Mouse (Mus musculus) lung, embryonic 16.5 days (tissue): ENCODE results near the gene Ankrd11. TPM values are rescaled to one million over a fixed set of nuclear protein-coding genes. Genes with fewer than 3 reads are reported as not detected.

Experiments
- ATAC-seq: fragments of 200-750 bp; cut with Nextera tagmentation; 2 replicates; pipeline ENCODE4 v1.8.0; 2017; ENCODE audit warnings: low read depth, mild to moderate bottlenecking, moderate library complexity
- H3K27ac ChIP-seq: fragments of 300-500 bp; sonication (generic); 2 replicates; pipeline ENCODE4 v1.5.1; 2014; ENCODE audit warnings: mild to moderate bottlenecking, control low read depth, low read length
- H3K27me3 ChIP-seq: fragments of 300-500 bp; sonication (generic); 2 replicates; pipeline ENCODE4 v1.6.1; 2014; ENCODE audit warnings: low read depth, low read length, mixed read lengths; ENCODE audit not compliant: control insufficient read depth, insufficient read depth
- H3K36me3 ChIP-seq: fragments of 300-500 bp; sonication (generic); 2 replicates; pipeline ENCODE4 v1.6.1; 2014; ENCODE audit warnings: low read length; ENCODE audit not compliant: control insufficient read depth, insufficient read depth
- H3K4me1 ChIP-seq: fragments of 300-500 bp; sonication (generic); replicated peaks from 2 replicates; pipeline ENCODE4 v1.6.1; 2014; ENCODE audit warnings: low read length, mixed read lengths; ENCODE audit not compliant: control insufficient read depth, insufficient read depth
- H3K4me2 ChIP-seq: fragments of 300-500 bp; sonication (generic); 2 replicates; pipeline ENCODE4 v1.6.1; 2014; ENCODE audit warnings: low read depth, low read length, control low read depth
- H3K4me3 ChIP-seq: fragments of 300-500 bp; sonication (generic); 2 replicates; pipeline ENCODE4 v1.5.1; 2014; ENCODE audit warnings: mild to moderate bottlenecking, low read length, control low read depth
- H3K9ac ChIP-seq: fragments of 300-500 bp; sonication (generic); 2 replicates; pipeline ENCODE4 v1.6.1; 2014; ENCODE audit warnings: low read length, control low read depth
- H3K9me3 ChIP-seq: fragments of 300-500 bp; sonication (generic); 2 replicates; pipeline ENCODE4 v1.6.1; 2016; ENCODE audit warnings: low read length; ENCODE audit not compliant: control insufficient read depth
- WGBS: fragments of 180-500 bp; shearing (Covaris S2); extraction: QIAGEN DNeasy Blood & Tissue Kit; methylation state at CpG from one replicate; pipeline ENCODE4 v1.1.7; 2014; 5-methylcytosine and 5-hydroxymethylcytosine counted together
- polyA plus RNA-seq: library from polyadenylated mRNA; unstranded; fragments of >200 nt; fragmentation: Nextera tagmentation; extraction: Ambion mirVana; gene quantifications from 2 replicates; pipeline ENCODE4 v1.2.1, GENCODE M21; 2015

The Ankrd11 gene
- polyA plus RNA-seq, 1 experiment from 2014 or later, result 23.9 TPM

DNA sequence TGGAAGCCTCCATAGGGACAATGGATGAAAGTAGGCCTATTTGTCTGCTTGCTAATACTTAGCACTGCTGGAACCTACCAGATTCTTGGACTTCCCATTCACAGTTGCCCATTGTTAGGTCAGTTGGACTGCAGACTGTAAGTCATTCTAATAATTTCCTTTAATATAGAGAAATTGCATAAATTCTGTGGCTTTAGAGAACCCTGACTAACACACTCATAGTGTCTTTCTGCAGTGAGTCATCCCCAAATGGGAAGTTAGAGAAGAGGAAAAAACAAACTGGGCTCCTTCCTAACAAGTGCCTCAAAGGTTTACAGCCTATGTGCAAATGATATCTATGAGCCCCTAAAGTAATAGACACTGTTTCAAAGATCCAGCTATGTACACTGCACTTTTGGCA lies 108.1 kb downstream of the Ankrd11 start:
- H3K9me3 ChIP-seq, result no peaks in the 10 kb centered on the region
- ATAC-seq, result no peak

DNA sequence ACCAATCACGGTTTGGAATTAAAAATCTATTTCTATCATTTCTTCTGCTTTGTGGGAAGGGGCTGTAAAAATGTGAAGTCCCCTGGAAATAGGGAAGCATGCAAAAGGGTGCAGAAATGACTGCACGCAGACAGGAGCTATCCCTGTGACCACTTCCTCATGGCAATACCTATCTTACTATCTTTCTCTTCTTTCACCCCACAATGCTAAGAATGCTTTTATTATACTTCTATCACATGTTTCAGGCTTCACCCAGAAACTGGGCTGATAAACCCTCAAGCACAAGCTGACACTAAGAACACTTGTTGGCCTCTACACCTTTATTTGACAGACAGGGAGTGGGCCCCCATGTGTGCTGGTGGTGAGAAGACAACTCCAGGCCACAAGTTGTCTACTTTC lies 109.5 kb downstream of the Ankrd11 start:
- no peaks in the 10 kb centered on the region for H3K36me3 ChIP-seq
- H3K4me2 ChIP-seq, result no peak overlapping the region
- no peaks in the 10 kb centered on the region for H3K9me3 ChIP-seq
- 69% methylated on average over 2 of the region's 2 CpGs for WGBS
- no peaks in the 10 kb centered on the region for H3K27me3 ChIP-seq
- H3K4me1 ChIP-seq, result peaks cover 20% of the 10 kb centered on the region; the same call in 1 of the 2 replicates
- no peak overlapping the region for H3K27ac ChIP-seq
- no peak overlapping the region for H3K4me3 ChIP-seq
- no peak for ATAC-seq
- H3K9ac ChIP-seq, result no peak overlapping the region

More for the DNA sequence above, 108.1 kb downstream of the Ankrd11 start:
- Histone ChIP-seq H3K9ac (no peak overlapping the region), H3K27me3 (no peaks in the 10 kb centered on the region), H3K36me3 (no peaks in the 10 kb centered on the region), H3K4me2 (no peak overlapping the region), H3K4me1 (peaks cover 33% of the 10 kb centered on the region; the same call in 1 of the 2 replicates), H3K4me3 (no peak overlapping the region), H3K27ac (no peak overlapping the region)

DNA sequence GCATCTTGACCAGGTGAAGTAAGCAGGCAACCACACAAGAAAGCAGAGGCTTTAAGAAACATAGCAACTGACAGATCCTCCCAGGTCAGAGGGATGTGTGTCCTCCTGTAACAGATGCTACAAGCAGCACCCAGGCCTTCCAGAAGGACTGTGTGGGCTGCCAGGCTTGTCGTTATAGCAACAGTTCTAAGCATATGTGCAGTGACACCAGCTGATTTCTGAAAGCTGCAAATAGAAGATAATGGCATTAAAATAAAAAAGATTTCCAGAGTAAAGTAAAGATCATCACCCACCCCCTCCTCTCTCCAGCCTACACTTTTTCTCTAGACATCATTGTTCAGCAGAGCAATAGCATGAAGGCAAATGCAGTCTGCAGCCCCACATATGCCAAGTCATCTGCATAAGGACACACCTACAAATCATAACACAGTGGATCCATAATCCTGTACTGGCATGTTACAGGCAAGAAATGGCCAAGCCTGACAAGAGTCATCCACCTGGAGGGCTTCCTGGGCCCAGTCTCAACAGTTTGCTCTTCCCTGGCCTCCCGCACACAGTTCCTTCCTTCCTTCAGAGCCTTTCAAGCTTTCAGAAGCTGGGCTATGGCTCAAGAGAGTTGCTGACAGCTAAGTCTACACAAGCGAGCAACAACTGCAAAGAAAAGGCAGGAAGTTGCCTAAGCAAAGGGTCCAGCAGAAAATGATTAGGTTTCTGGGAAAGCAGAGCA lies 110.1 kb downstream of the Ankrd11 start:
- H3K27me3 ChIP-seq, result no peaks in the 10 kb centered on the region
- no peak overlapping the region for H3K4me2 ChIP-seq
- no peak overlapping the region for H3K9ac ChIP-seq
- H3K9me3 ChIP-seq, result no peaks in the 10 kb centered on the region
- WGBS, result 45% methylated on average over 3 of the region's 3 CpGs
- no peak overlapping the region for H3K4me3 ChIP-seq
- ATAC-seq, result no peak
- H3K4me1 ChIP-seq, result peaks cover 17% of the 10 kb centered on the region; the same call in 1 of the 2 replicates
- no peak overlapping the region for H3K27ac ChIP-seq
- no peaks in the 10 kb centered on the region for H3K36me3 ChIP-seq

DNA sequence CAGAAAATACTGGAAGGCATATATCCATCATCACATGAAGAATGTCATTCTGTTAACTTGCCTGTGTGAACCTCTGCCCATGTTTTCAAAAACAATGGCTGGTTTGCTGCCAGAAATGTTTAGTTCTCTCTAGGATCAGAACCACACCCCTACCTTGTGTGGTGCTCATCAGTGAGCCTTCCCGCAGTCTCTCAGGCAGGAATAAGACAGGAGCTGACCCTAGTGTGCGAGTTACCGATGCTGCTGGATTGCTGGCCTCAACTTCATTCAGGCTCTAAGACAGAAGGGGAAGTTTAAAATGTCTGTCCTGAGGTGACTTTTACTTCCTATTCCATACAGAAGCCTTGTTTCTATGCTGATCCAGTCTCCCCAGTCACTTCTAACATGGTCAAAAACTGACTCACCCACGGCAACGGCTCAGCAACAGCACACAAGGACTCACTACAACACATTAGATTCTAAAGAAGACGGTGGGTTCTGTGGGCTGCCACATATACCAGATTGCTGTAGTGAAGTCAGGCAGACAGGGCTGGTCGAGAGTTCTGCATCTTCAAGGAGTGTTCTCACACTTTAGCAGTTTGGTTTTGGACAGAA lies 113.3 kb downstream of the Ankrd11 start:
- H3K4me2 ChIP-seq, result no peak overlapping the region
- no peaks in the 10 kb centered on the region for H3K36me3 ChIP-seq
- H3K9ac ChIP-seq, result no peak overlapping the region
- no peak for ATAC-seq
- WGBS, result 77% methylated on average over 7 of the region's 7 CpGs
- H3K27me3 ChIP-seq, result no peaks in the 10 kb centered on the region
- peaks cover 3% of the 10 kb centered on the region; the same call in 1 of the 2 replicates for H3K4me1 ChIP-seq
- H3K9me3 ChIP-seq, result no peaks in the 10 kb centered on the region
- H3K27ac ChIP-seq, result no peak overlapping the region
- H3K4me3 ChIP-seq, result no peak overlapping the region

DNA sequence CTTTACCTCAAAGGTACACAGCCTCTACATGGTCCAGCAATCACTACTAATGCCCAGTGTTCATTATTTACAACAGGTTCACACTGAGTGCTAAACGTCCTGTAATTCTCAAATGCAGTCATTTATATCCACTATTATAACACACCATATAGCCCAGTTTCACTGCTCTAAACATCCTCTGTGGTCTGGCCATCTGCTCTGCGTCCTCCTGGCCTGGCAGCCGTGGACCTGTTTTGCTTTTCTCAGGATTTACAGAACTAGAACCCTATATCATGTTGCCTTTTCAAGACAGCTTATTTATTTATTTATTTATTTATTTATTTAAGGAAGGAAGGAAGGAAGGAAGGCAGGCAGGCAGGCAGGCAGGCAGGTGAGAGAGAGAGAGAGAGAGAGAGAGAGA lies 114.2 kb downstream of the Ankrd11 start:
- H3K36me3 ChIP-seq, result no peaks in the 10 kb centered on the region
- H3K4me2 ChIP-seq, result no peak overlapping the region
- no peak overlapping the region for H3K4me3 ChIP-seq
- no peaks in the 10 kb centered on the region for H3K27me3 ChIP-seq
- H3K4me1 ChIP-seq, result peaks cover 3% of the 10 kb centered on the region; the same call in 1 of the 2 replicates
- 73% methylated on average over 3 of the region's 3 CpGs for WGBS
- no peaks in the 10 kb centered on the region for H3K9me3 ChIP-seq
- ATAC-seq, result no peak
- no peak overlapping the region for H3K27ac ChIP-seq
- no peak overlapping the region for H3K9ac ChIP-seq

DNA sequence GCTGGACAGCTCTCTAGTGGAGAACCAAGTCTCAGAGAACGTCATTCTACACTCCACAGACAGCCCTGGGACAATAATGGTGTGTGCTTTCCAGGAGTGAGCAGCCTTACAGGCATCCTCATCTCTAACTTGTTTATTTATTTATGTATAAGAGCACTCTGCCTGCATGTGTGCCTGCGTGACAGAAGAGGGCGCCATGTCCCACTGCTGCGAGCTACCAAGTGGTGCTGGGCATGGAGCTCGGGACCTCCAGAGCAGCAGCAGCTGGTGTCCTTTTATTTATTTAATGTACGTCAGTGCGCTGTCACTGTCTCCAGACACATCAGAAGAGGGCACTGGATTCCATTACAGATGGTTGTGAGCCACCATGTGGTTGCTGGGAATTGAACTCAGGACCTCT lies 115.3 kb downstream of the Ankrd11 start:
- Histone ChIP-seq H3K4me1 (no peaks in the 10 kb centered on the region; the same call in 1 of the 2 replicates), H3K4me3 (no peak overlapping the region), H3K9ac (no peak overlapping the region), H3K36me3 (no peaks in the 10 kb centered on the region), H3K4me2 (no peak overlapping the region), H3K27ac (no peak overlapping the region), H3K9me3 (no peaks in the 10 kb centered on the region), H3K27me3 (no peaks in the 10 kb centered on the region)
- no peak for ATAC-seq
- WGBS, result 66% methylated on average over 7 of the region's 7 CpGs

DNA sequence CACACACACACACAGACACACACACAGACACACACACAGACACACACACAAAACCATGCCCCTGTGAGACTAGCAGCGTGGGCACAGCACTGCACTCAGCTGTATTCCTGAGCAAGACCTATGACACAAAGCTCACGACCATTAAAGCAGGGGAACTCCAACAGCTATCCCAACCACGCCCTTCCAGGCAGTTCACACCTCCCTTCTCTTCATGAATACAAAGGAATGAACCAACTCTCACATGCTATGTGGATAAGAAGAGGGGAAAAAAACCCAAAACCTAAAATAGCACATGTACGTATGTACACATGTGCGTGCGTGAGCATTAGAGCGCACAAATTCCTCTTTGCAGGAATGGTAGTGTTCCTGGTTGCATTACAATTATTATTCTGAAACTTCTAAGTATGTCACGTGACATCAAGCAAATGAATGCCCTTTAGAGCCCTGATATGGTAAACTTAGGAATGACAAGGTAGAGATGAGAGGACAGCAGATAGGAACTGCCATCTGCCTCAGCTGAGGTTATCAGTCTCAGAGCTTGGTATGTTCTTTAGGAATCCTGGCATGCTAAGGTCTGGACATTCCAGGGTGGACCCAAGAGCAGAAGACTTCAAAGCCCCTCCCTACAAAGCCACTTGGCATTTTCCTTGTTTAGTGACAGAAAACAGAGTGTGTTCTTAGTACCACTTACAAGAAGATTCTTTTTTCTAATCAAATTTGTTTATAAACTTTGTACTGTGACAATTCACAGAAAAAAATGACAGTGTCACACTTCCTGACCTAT lies 115.9 kb downstream of the Ankrd11 start:
- WGBS, result 81% methylated on average over 8 of the region's 8 CpGs
- Histone ChIP-seq H3K36me3 (no peaks in the 10 kb centered on the region), H3K27ac (no peak overlapping the region), H3K4me3 (no peak overlapping the region), H3K4me2 (no peak overlapping the region), H3K9me3 (no peaks in the 10 kb centered on the region), H3K27me3 (no peaks in the 10 kb centered on the region), H3K4me1 (no peaks in the 10 kb centered on the region; the same call in 1 of the 2 replicates), H3K9ac (no peak overlapping the region)
- no peak for ATAC-seq

DNA sequence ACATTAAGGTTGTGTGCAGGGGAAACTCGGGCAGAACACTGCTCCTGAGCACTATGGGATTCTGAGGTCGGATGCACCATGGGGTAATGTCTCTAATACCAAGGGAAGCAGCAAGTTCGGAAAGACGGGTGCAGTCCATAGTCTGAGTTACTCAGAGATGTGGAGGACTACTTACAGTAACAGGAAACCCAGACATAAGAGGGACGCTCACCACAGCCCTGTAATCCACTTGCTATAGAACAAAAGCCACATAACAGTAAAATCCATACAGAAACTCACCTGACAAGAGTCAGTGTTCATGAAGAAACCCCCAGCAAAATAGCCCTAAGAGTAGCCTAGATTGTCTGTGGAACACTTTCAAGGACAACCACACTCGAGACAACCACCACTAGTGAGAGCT lies 118.0 kb downstream of the Ankrd11 start:
- Histone ChIP-seq H3K4me2 (no peak overlapping the region), H3K4me1 (no peaks in the 10 kb centered on the region; the same call in 1 of the 2 replicates), H3K27ac (no peak overlapping the region), H3K27me3 (no peaks in the 10 kb centered on the region), H3K4me3 (no peak overlapping the region), H3K9me3 (no peaks in the 10 kb centered on the region), H3K9ac (no peak overlapping the region), H3K36me3 (no peaks in the 10 kb centered on the region)
- ATAC-seq, result no peak
- WGBS, result 68% methylated on average over 6 of the region's 6 CpGs

DNA sequence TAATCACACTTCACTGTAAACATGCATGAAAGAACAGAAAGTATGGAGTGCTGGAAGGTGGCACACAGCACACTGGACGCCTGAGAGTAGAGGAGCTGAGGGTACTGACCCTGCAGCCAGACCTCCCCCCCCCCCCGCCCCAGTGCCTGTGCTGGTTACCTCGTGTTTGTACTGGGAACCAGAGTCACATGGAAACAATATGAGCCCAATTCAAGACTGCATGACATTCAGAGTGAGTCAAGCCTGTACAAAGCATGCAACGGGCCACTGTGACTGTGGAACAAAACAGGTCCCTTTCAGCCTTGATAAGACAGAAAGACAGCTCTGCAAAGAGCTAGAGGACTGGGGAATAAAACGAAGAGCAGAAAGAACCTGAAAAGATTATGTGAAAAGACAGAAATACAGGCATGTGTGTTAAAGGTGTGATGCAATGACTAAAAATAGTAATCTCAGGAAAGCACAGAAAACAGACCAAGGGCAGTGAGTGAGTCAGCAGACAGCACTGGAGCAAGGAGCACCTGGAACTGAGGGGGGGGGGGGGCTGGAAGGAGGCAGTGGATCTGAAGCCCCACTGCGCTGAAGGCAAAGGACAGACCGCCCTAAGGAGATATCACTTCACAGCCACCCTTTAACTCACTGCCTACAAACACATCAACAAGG lies 118.5 kb downstream of the Ankrd11 start:
- no peak overlapping the region for H3K4me3 ChIP-seq
- no peak overlapping the region for H3K4me2 ChIP-seq
- H3K36me3 ChIP-seq, result no peaks in the 10 kb centered on the region
- no peak overlapping the region for H3K9ac ChIP-seq
- no peaks in the 10 kb centered on the region for H3K27me3 ChIP-seq
- H3K4me1 ChIP-seq, result peaks cover 2% of the 10 kb centered on the region
- H3K27ac ChIP-seq, result no peak overlapping the region
- no peaks in the 10 kb centered on the region for H3K9me3 ChIP-seq
- 62% methylated on average over 7 of the region's 7 CpGs for WGBS
- ATAC-seq, result no peak
